Mouse (Mus musculus): ENCODE results near the gene Abcc4.

DNA sequence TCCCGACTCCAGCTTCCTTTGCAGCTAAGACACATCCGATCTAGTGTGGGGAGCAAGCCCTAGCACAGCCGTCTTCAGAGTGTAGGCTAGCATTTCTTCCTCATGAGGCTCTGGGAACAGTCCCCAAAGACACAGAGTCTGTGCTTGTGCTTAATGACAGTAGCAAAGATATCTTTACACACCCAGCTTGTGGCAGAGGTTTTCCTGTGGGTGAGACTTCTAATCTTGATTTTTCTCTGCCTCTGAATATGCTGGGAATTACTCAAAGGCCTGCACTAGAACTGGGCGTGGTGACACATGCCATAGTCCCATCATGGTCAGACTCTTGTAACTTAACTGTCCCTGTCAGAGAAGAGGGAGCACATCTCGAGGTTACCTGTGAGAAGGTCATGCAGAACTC, 24.6 kb upstream of the Abcc4 start:
- no peak for TF ChIP-seq CHD1 (IDR thresholded peaks at IDR 0.05; ENCODE audit: low read depth, low read length)
- TF ChIP-seq E2F4 (IDR thresholded peaks at IDR 0.05; ENCODE audit: insufficient replicate concordance, low read depth, low read length) = no peak
- no peak for TF ChIP-seq TBP (conservative IDR thresholded peaks at IDR 0.05; ENCODE audit: low read depth, low read length)
- no peak for TF ChIP-seq RAD21 (IDR thresholded peaks at IDR 0.05; ENCODE audit: low read depth, low read length)
- no peak for TF ChIP-seq RCOR1 (conservative IDR thresholded peaks at IDR 0.05; ENCODE audit: low read depth, low read length)
- TF ChIP-seq CTCF (conservative IDR thresholded peaks at IDR 0.05 in 1 of 2, IDR thresholded peaks at IDR 0.05 in 1 of 2; ENCODE audit: low read depth in 2 of 2, low read length in 2 of 2) = no peak
- TF ChIP-seq UBTF (IDR thresholded peaks at IDR 0.05; ENCODE audit: low read depth, low read length) = no peak
- TF ChIP-seq TCF12 (IDR thresholded peaks at IDR 0.05; ENCODE audit: low read depth, low read length) = no peak
- no peak for TF ChIP-seq MYC (IDR thresholded peaks at IDR 0.05; ENCODE audit: low read depth, low read length)
- TF ChIP-seq KAT2A (IDR thresholded peaks at IDR 0.05; ENCODE audit: insufficient replicate concordance, low read length) = no peak
